Mouse (Mus musculus) CH12.LX (cell line): Measurements from ENCODE around the gene Gm10037.
"Not testable (repeated sequence)": the region's sequence is repeated elsewhere in the genome, so short reads cannot be mapped to it uniquely, and the experiment has no call there.

Experiments used
- CHD2 ChIP-seq: IDR thresholded peaks from 2 replicates; pipeline ENCODE4 v1.6.1; 2011; ENCODE audit warnings: low read length, improper control_type of control experiment
- CTCF ChIP-seq, 2 experiments: IDR thresholded peaks in 1 of 2; conservative IDR thresholded peaks in 1 of 2; 2 replicates each; pipeline ENCODE4 v1.5.1; 2011 to 2012; ENCODE audit warnings: low read depth in 2 of 2, low read length in 2 of 2, improper control_type of control experiment in 1 of 2, inconsistent platforms in 1 of 2, mild to moderate bottlenecking in 1 of 2, moderate library complexity in 1 of 2
- ELF1 ChIP-seq: IDR thresholded peaks from 2 replicates; pipeline ENCODE4 v1.6.1; 2014; ENCODE audit warnings: low read depth, mild to moderate bottlenecking, inconsistent platforms, low read length, improper control_type of control experiment
- GABPA ChIP-seq: IDR thresholded peaks from 2 replicates; pipeline ENCODE4 v1.6.1; 2012; ENCODE audit warnings: low read depth, low read length, improper control_type of control experiment, inconsistent platforms; ENCODE audit not compliant: insufficient replicate concordance
- MAX ChIP-seq: IDR thresholded peaks from 2 replicates; pipeline ENCODE4 v1.6.1; 2011; ENCODE audit warnings: low read length, improper control_type of control experiment
- MAZ ChIP-seq: IDR thresholded peaks from 2 replicates; pipeline ENCODE4 v1.6.1; 2012; ENCODE audit warnings: low read depth, mild to moderate bottlenecking, inconsistent platforms, low read length, improper control_type of control experiment, moderate library complexity
- POLR2A ChIP-seq: IDR thresholded peaks from 2 replicates; pipeline ENCODE4 v1.6.1; 2011; ENCODE audit warnings: low read depth, mild to moderate bottlenecking, improper control_type of control experiment, low read length
- TBP ChIP-seq: conservative IDR thresholded peaks from 2 replicates; pipeline ENCODE4 v1.6.1; 2011; ENCODE audit warnings: low read depth, low read length, improper control_type of control experiment
- TCF12 ChIP-seq: IDR thresholded peaks from 2 replicates; pipeline ENCODE4 v1.6.1; 2014; ENCODE audit warnings: low read depth, mild to moderate bottlenecking, inconsistent platforms, low read length, improper control_type of control experiment
- USF2 ChIP-seq: conservative IDR thresholded peaks from 2 replicates; pipeline ENCODE4 v1.6.1; 2011; ENCODE audit warnings: low read depth, low read length, improper control_type of control experiment
- ZC3H11A ChIP-seq: IDR thresholded peaks from 2 replicates; pipeline ENCODE4 v1.6.1; 2012; ENCODE audit warnings: low read depth, mild to moderate bottlenecking, inconsistent platforms, low read length, improper control_type of control experiment

DNA sequence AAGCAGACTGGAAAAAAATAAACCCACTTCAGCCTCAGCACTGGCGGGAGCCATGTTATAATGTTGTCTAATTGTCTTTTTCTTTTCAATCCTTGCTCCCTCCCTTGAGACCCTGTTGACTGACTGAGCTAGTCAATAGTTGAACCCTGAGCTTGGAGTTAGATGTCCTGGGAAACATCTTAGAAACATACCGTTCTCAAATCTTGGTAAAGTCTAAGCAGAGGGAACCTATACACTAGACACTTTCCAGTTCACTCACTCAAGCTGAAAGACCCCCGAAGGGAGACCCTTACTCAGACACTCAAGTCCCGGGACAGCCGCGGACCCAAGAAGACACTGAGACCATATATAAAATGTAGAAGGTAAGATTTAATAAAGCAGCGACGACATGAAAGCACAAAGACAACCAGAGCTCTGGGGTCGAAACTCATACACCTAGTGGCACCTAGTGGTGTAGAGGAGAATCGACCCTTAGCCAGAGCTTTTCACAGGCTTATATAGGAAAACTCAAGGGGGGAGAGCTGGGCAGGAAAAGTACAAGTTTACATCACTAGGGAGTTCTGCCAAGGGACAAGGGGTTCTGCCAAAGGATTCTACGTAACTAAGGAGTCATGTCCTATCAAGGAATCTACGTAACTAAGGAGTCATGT, 45.3 kb downstream of the Gm10037 start:
- TF ChIP-seq CHD2; MAX; ELF1; CTCF (conservative IDR thresholded peaks at IDR 0.05 in 1 of 2, IDR thresholded peaks at IDR 0.05 in 1 of 2; ENCODE audit: low read depth in 2 of 2, low read length in 2 of 2); USF2; POLR2A; ZC3H11A; GABPA; MAZ; TCF12; TBP: not testable (repeated sequence)
